Mouse (Mus musculus) liver, embryonic 16.5 days (tissue): ENCODE results near the gene Vps54. TPM values are rescaled to one million over a fixed set of nuclear protein-coding genes. Genes with fewer than 3 reads are reported as not detected.
"Not testable (repeated sequence)": the region's sequence is repeated elsewhere in the genome, so short reads cannot be mapped to it uniquely, and the experiment has no call there.

Experiments used
- ATAC-seq: fragments of 200-750 bp; cut with Nextera tagmentation; 2 replicates; pipeline ENCODE4 v1.8.0; 2017; ENCODE audit warnings: low read depth, mild to moderate bottlenecking, moderate number of reproducible peaks, moderate library complexity
- H3K27ac ChIP-seq: fragments of 300-500 bp; sonication (generic); 2 replicates; pipeline ENCODE4 v1.5.1; 2014; ENCODE audit warnings: mild to moderate bottlenecking, low read length
- H3K27me3 ChIP-seq: fragments of 300-500 bp; sonication (generic); 2 replicates; pipeline ENCODE4 v1.6.1; 2014; ENCODE audit warnings: low read depth, low read length, mixed read lengths; ENCODE audit not compliant: control insufficient read depth, insufficient read depth
- H3K36me3 ChIP-seq: fragments of 300-500 bp; sonication (generic); 2 replicates; pipeline ENCODE4 v1.6.1; 2014; ENCODE audit warnings: mild to moderate bottlenecking; ENCODE audit not compliant: control insufficient read depth, insufficient read depth
- H3K4me1 ChIP-seq: fragments of 300-500 bp; sonication (generic); 2 replicates; pipeline ENCODE4 v1.6.1; 2014; ENCODE audit warnings: low read depth, low read length, mixed read lengths; ENCODE audit not compliant: control insufficient read depth
- H3K4me2 ChIP-seq: fragments of 300-500 bp; sonication (generic); 2 replicates; pipeline ENCODE4 v1.6.1; 2014; ENCODE audit warnings: low read depth, low read length, mixed read lengths
- H3K4me3 ChIP-seq: fragments of 300-500 bp; sonication (generic); 2 replicates; pipeline ENCODE4 v1.5.1; 2014; ENCODE audit warnings: low read depth, mild to moderate bottlenecking, low read length
- H3K9ac ChIP-seq: fragments of 300-500 bp; sonication (generic); 2 replicates; pipeline ENCODE4 v1.6.1; 2014; ENCODE audit warnings: low read depth, low read length
- H3K9me3 ChIP-seq: fragments of 300-500 bp; sonication (generic); replicated peaks from 2 replicates; pipeline ENCODE4 v1.6.1; 2016; ENCODE audit warnings: low read length; ENCODE audit not compliant: control insufficient read depth
- WGBS: fragments of 180-500 bp; shearing (Covaris S2); extraction: QIAGEN DNeasy Blood & Tissue Kit; methylation state at CpG from one replicate; pipeline ENCODE4 v1.1.7; 2014; ENCODE audit not compliant: insufficient replicate concordance; 5-methylcytosine and 5-hydroxymethylcytosine counted together
- polyA plus RNA-seq: library from polyadenylated mRNA; unstranded; fragments of >200 nt; fragmentation: Nextera tagmentation; extraction: Ambion mirVana; gene quantifications from 2 replicates; pipeline ENCODE4 v1.2.1, GENCODE M21; 2015

Gene Vps54
- 2.9 and 3.0 TPM in 2 replicates for polyA plus RNA-seq

GRCm38 (mm10) chr11:21239021-21239661, at the start of gene Vps54:
TSS of gene Vps54 (plus strand) at chr11:21239281.
- peak; percentile 86 for ATAC-seq
- no peaks in the 10 kb centered on the region for H3K27me3 ChIP-seq
- H3K4me2 ChIP-seq: peak within 1 kb of the TSS; percentile 87
- peaks cover 7% of the 10 kb centered on the region for H3K4me1 ChIP-seq
- no peaks in the 10 kb centered on the region for H3K9me3 ChIP-seq
- H3K4me3 ChIP-seq: peak within 1 kb of the TSS; percentile 94
- H3K27ac ChIP-seq: peak within 1 kb of the TSS; percentile 89
- WGBS: 0% methylated on average over 50 of the region's 84 CpGs
- peak within 1 kb of the TSS; percentile 96 for H3K9ac ChIP-seq
- H3K36me3 ChIP-seq: no peaks in the 10 kb centered on the region

GRCm38 (mm10) chr11:21191821-21192220, 47.3 kb upstream of the Vps54 start:
- not testable (repeated sequence) for H3K4me3 ChIP-seq
- 57% methylated on average over 8 of the region's 8 CpGs for WGBS

DNA sequence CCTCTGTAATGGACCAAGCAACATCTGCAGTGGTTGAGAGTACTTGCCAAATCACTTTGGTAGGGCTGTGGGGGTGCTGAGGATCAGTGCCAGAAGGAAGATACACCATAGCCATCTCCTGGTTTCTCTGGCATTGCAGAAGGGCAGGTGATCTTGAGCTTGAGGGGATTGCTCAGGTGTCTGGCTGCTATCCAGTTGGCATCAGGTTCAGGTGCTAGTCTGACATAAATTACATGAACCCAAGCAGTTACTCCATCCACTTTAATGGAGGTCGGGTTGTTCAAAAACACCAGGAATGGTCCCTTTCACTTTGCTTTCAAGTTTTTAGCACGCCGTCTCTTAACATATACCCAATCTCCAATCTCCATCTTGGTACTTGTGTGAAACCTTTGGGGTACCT, 44.2 kb upstream of the Vps54 start:
- H3K9me3 ChIP-seq: no peaks in the 10 kb centered on the region
- no peak overlapping the region for H3K27ac ChIP-seq
- 77% methylated on average over 3 of the region's 3 CpGs for WGBS
- no peaks in the 10 kb centered on the region for H3K4me1 ChIP-seq
- no peak overlapping the region for H3K4me3 ChIP-seq
- ATAC-seq: no peak
- no peak overlapping the region for H3K9ac ChIP-seq
- no peaks in the 10 kb centered on the region for H3K27me3 ChIP-seq
- no peaks in the 10 kb centered on the region for H3K36me3 ChIP-seq
- H3K4me2 ChIP-seq: no peak overlapping the region

More at GRCm38 (mm10) chr11:21191821-21192220, 47.3 kb upstream of the Vps54 start:
- not testable (repeated sequence) for H3K4me1 ChIP-seq, H3K9ac ChIP-seq, H3K36me3 ChIP-seq, H3K27ac ChIP-seq, ATAC-seq, H3K9me3 ChIP-seq, H3K27me3 ChIP-seq, H3K4me2 ChIP-seq

- H3K9ac ChIP-seq: no peak overlapping the region
- no peak for ATAC-seq
- H3K36me3 ChIP-seq: no peaks in the 10 kb centered on the region
- 52% methylated on average over 2 of the region's 2 CpGs for WGBS
- H3K4me2 ChIP-seq: no peak overlapping the region
- H3K27ac ChIP-seq: no peak overlapping the region
- H3K27me3 ChIP-seq: no peaks in the 10 kb centered on the region
- no peak overlapping the region for H3K4me3 ChIP-seq
- H3K4me1 ChIP-seq: no peaks in the 10 kb centered on the region
- H3K9me3 ChIP-seq: no peaks in the 10 kb centered on the region
These were observed 30.0 kb upstream of the Vps54 start for GRCm38 (mm10) chr11:21209046-21209445.

DNA sequence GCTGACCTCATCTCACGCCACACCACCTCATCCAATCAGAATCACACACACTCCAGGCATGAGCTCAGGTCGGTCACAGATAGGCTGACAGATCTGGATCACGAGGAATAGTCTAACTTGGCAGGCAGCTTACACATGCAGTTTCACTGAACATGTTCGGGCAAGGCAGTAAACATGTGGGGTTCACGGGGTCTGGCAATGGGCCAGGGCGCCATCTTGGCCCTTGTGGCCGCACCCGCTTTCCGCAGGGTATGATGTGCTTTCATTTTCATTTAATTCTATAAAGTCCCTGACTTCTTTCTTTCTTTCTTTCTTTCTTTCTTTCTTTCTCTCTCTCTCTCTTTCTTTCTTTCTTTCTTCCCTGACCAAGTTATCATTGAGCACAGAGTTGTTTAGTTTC, 29.4 kb upstream of the Vps54 start:
- not testable (repeated sequence) for H3K36me3 ChIP-seq, ATAC-seq, H3K9me3 ChIP-seq, H3K4me1 ChIP-seq, H3K9ac ChIP-seq, H3K4me3 ChIP-seq, H3K4me2 ChIP-seq, H3K27ac ChIP-seq, H3K27me3 ChIP-seq
- WGBS: 75% methylated on average over 9 of the region's 9 CpGs

GRCm38 (mm10) chr11:21217419-21217818, 21.7 kb upstream of the Vps54 start:
- H3K4me2 ChIP-seq: no peak overlapping the region
- H3K36me3 ChIP-seq: no peaks in the 10 kb centered on the region
- no peak overlapping the region for H3K9ac ChIP-seq
- peaks cover 7% of the 10 kb centered on the region for H3K4me1 ChIP-seq
- no peaks in the 10 kb centered on the region for H3K9me3 ChIP-seq
- H3K27me3 ChIP-seq: no peaks in the 10 kb centered on the region
- no peak overlapping the region for H3K4me3 ChIP-seq
- 67% methylated on average over 3 of the region's 3 CpGs for WGBS
- no peak overlapping the region for H3K27ac ChIP-seq
- ATAC-seq: peak; percentile 76

DNA sequence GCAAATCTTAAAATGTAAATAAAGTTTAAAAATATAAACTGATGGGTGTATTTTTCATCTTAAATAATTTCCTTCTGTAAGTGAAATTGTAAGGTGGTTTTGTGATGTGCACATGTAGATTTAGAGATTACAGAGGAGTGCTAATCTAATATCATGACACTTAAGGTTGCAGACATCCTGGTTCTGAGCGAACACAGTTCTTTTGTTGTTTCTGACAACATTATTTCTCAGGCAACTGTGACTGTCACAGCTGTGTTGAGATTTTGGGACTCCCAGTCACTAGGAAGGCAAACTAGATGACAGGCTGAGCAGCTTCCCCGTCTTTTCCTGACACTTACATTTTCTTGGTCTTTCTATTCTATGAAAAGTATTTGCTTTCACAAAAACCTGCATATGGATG, 19.8 kb upstream of the Vps54 start:
- no peak overlapping the region for H3K4me2 ChIP-seq
- 61% methylated on average over 2 of the region's 2 CpGs for WGBS
- no peaks in the 10 kb centered on the region for H3K27me3 ChIP-seq
- no peak overlapping the region for H3K9ac ChIP-seq
- H3K36me3 ChIP-seq: no peaks in the 10 kb centered on the region
- no peak overlapping the region for H3K4me3 ChIP-seq
- peaks cover 7% of the 10 kb centered on the region for H3K4me1 ChIP-seq
- H3K9me3 ChIP-seq: no peaks in the 10 kb centered on the region
- no peak for ATAC-seq
- no peak overlapping the region for H3K27ac ChIP-seq

- no peak; the same call in 1 of the 2 replicates for ATAC-seq
- H3K36me3 ChIP-seq: no peaks in the 10 kb centered on the region
- H3K27ac ChIP-seq: no peak overlapping the region
- 73% methylated on average over 8 of the region's 8 CpGs for WGBS
- H3K9ac ChIP-seq: no peak overlapping the region
- no peaks in the 10 kb centered on the region for H3K9me3 ChIP-seq
- peaks cover 7% of the 10 kb centered on the region for H3K4me1 ChIP-seq
- H3K4me2 ChIP-seq: no peak overlapping the region
- H3K4me3 ChIP-seq: no peak overlapping the region
- H3K27me3 ChIP-seq: no peaks in the 10 kb centered on the region
These were observed 19.1 kb upstream of the Vps54 start for GRCm38 (mm10) chr11:21219851-21220587.

GRCm38 (mm10) chr11:21220754-21221153, 18.3 kb upstream of the Vps54 start:
- no peaks in the 10 kb centered on the region for H3K27me3 ChIP-seq
- H3K4me1 ChIP-seq: peaks cover 7% of the 10 kb centered on the region
- H3K4me2 ChIP-seq: no peak overlapping the region
- no peak overlapping the region for H3K9ac ChIP-seq
- H3K9me3 ChIP-seq: no peaks in the 10 kb centered on the region
- 8% methylated on average over 2 of the region's 2 CpGs for WGBS
- no peaks in the 10 kb centered on the region for H3K36me3 ChIP-seq
- H3K4me3 ChIP-seq: no peak overlapping the region
- H3K27ac ChIP-seq: no peak overlapping the region
- ATAC-seq: peak; percentile 69
